In genomic region chr7:78589766-78590165, GRCm38 (mm10) we compare ENCODE assay signal across 28 mouse cellular contexts.
"Had no signal": no experiment of that assay in that cellular context is flagged by ENCODE, and none has a peak within 500 bp of the region (broad histone marks: within the 10 kb centered on the region; RNA-seq: fewer than 3 reads in every experiment).

No protein-coding gene starts in this region.

- H3K36me3 ChIP-seq: heart, embryonic 13.5 days; heart, embryonic 15.5 days; hindbrain, embryonic 13.5 days; hindbrain, embryonic 15.5 days; kidney, embryonic 15.5 days; limb, embryonic 10.5 days; limb, embryonic 12.5 days; liver, embryonic 13.5 days; liver, embryonic 15.5 days had no signal

- H3K9ac ChIP-seq: heart, embryonic 13.5 days; heart, embryonic 15.5 days; hindbrain, embryonic 13.5 days; hindbrain, embryonic 15.5 days; kidney, embryonic 15.5 days; limb, embryonic 12.5 days; liver, embryonic 13.5 days; liver, embryonic 15.5 days had no signal

- H3K9me3 ChIP-seq: heart, embryonic 13.5 days; heart, embryonic 15.5 days; hindbrain, embryonic 13.5 days; hindbrain, embryonic 15.5 days; kidney, embryonic 15.5 days; limb, embryonic 10.5 days; limb, embryonic 12.5 days; liver, embryonic 13.5 days; liver, embryonic 15.5 days had no signal

- ATAC-seq: hindbrain, postnatal 0 days; intestine, embryonic 16.5 days had no signal

- H3K27ac ChIP-seq: heart, adult 2 months; heart, embryonic 13.5 days; heart, embryonic 15.5 days; hindbrain, embryonic 13.5 days; hindbrain, embryonic 15.5 days; hindbrain, postnatal 0 days; kidney, embryonic 15.5 days; kidney, postnatal 0 days; limb, embryonic 10.5 days; limb, embryonic 12.5 days; liver, embryonic 13.5 days; liver, embryonic 15.5 days had no signal

- H3K4me1 ChIP-seq: heart, embryonic 13.5 days; heart, embryonic 15.5 days; hindbrain, embryonic 15.5 days; kidney, embryonic 15.5 days; limb, embryonic 10.5 days; limb, embryonic 12.5 days; liver, embryonic 13.5 days; liver, embryonic 15.5 days had no signal

- H3K27me3 ChIP-seq: hindbrain, embryonic 15.5 days; liver, embryonic 15.5 days had no signal

- DNase-seq: gastrocnemius, postnatal 10 days; gastrocnemius, postnatal 36 days; heart, adult 11 months; heart, adult 2 months; heart, postnatal 14 days; heart, postnatal 36 days; kidney, adult 11 months; kidney, adult 2 months; kidney, adult 9 months; kidney, postnatal 14 days; kidney, postnatal 36 days; layer of hippocampus, adult 9-11 months; layer of hippocampus, postnatal 36 days; liver; liver, embryonic 13.5 days had no signal

- H3K4me3 ChIP-seq: heart, adult 2 months; heart, embryonic 13.5 days; heart, embryonic 15.5 days; hindbrain, embryonic 13.5 days; hindbrain, embryonic 15.5 days; kidney, embryonic 15.5 days; limb, embryonic 10.5 days; limb, embryonic 12.5 days; liver, embryonic 13.5 days; liver, embryonic 15.5 days had no signal

- H3K4me2 ChIP-seq: heart, embryonic 11.5 days; heart, embryonic 13.5 days; heart, embryonic 15.5 days; hindbrain, embryonic 13.5 days; hindbrain, embryonic 15.5 days; kidney, embryonic 15.5 days; limb, embryonic 12.5 days; liver, embryonic 11.5 days; liver, embryonic 13.5 days; liver, embryonic 15.5 days had no signal
